Mouse (Mus musculus) left cerebral cortex, adult 2 months (tissue): ENCODE data around the gene Vmn1r236. TPM values are rescaled to one million over a fixed set of nuclear protein-coding genes. Genes with fewer than 3 reads are reported as not detected.

ENCODE experiments used
- DNase-seq, 2 experiments: peaks; one replicate each; pipeline ENCODE4 v3.0.0; 2021 to 2022; ENCODE audit warnings: low spot score in 2 of 2, mixed read lengths in 1 of 2; ENCODE audit errors: extremely low spot score in 1 of 2
- H3K27ac ChIP-seq: fragments of 200-600 bp; 2 replicates; pipeline ENCODE4 v1.8.1; 2022
- H3K4me3 ChIP-seq: fragments of 200-600 bp; 2 replicates; pipeline ENCODE4 v1.8.1; 2022
- CTCF ChIP-seq: fragments of 200-600 bp; IDR thresholded peaks from 2 replicates; pipeline ENCODE4 v1.8.1; 2022; ENCODE audit warnings: antibody characterized with exemption, mild to moderate bottlenecking, moderate library complexity
- intact Hi-C: fragments of 180-260 bp; cut with DNase I; formaldehyde crosslinking; loops from one replicate; pipeline ENCODE4 v1.15.1; 2025
- long read RNA-seq, 2 experiments: library from polyadenylated mRNA; stranded (forward); transcript quantifications; one replicate each; pipeline ENCODE4 v2.0.0; 2021; ENCODE audit warnings: borderline mapping rate in 2 of 2
- microRNA-seq, 2 experiments: library from miRNA; unstranded; fragments of <30 nt; microRNA quantifications; one replicate each; pipeline ENCODE4 v1.2.0; 2021
- total RNA-seq, 2 experiments: library from RNA; stranded (reverse); gene quantifications; 2 replicates each; pipeline ENCODE4 v1.2.3; 2021

Vmn1r236 gene
- total RNA-seq = not detected
- long read RNA-seq, experiment 1 = 0 reads
- long read RNA-seq, experiment 2 = 0 reads

GRCm38 (mm10) chr17:21282642-21283041 is at the start of gene Vmn1r236:
Gene Vmn1r236, plus strand, starts transcription at chr17:21282942.
- intact Hi-C loops = no loop called here
- Histone ChIP-seq H3K27ac (no peak within 1 kb of the TSS), H3K4me3 (no peak within 1 kb of the TSS)
- no peak for TF ChIP-seq CTCF
- DNase-seq = no peak

GRCm38 (mm10) chr17:21256111-21256510 is 26.6 kb upstream of the Vmn1r236 start, which contains the start of gene Vmn1r235:
Gene Vmn1r235, plus strand, starts transcription at chr17:21256411.
- intact Hi-C loops = no loop called here
- no peak for DNase-seq
- H3K27ac ChIP-seq = no peak within 1 kb of the TSS
- no peak within 1 kb of the TSS for H3K4me3 ChIP-seq
- TF ChIP-seq CTCF = no peak

DNA sequence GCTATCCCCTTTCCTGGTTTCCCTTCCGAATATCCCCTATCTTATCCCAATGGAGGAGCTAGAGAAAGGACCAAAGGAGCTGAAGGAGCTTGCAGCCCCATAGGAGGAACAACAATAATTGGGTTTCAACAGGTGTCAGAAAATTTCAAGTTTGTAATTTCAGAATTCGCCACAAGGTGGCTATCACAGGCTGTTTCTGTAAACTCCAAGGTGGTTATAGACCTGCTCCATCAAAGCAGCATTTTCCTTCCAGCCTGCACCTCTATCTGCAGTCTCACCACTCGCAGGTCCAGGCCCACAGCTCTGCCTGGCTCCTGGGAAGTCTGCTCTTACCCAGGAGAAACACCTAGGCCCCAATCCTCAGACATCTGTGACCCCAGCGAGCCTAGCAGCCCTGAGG is 10.6 kb upstream of the Vmn1r236 start:
- DNase-seq = peak; percentile 37
- intact Hi-C loops = loop anchor here (1.0 kb wide), 2 partner anchors 150 to 244 kb away; no protein-coding TSS in a partner anchor
- Histone ChIP-seq H3K27ac (no peak overlapping the region), H3K4me3 (no peak overlapping the region)
- peak; percentile 76 for TF ChIP-seq CTCF

DNA sequence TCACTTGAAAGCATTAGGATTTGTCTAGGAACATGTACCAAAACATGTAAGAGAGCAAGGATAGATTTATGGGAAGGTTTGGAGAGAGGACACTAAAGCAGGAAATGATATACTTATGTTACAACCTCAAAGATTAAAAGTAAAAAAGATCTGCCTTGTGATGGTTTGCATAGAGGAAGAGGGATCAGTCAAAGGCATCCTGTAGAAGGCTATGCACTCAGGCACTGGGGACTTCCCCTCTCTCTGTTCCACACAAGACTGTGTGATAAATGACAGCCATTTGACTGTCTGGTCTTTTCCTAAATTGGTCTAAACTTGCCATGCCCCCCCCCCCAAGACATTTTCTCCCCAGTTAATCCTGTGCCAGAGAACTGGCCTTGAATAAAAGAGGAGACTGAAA is 1.7 kb downstream of the Vmn1r236 start:
- no peak overlapping the region for H3K27ac ChIP-seq
- H3K4me3 ChIP-seq = no peak overlapping the region
- TF ChIP-seq CTCF = no peak
- intact Hi-C loops = no loop called here
- no peak for DNase-seq

GRCm38 (mm10) chr17:21289695-21290094 is 7.0 kb downstream of the Vmn1r236 start:
- intact Hi-C loops = no loop called here
- Histone ChIP-seq H3K27ac (no peak overlapping the region), H3K4me3 (no peak overlapping the region)
- DNase-seq = no peak
- TF ChIP-seq CTCF = no peak

DNA sequence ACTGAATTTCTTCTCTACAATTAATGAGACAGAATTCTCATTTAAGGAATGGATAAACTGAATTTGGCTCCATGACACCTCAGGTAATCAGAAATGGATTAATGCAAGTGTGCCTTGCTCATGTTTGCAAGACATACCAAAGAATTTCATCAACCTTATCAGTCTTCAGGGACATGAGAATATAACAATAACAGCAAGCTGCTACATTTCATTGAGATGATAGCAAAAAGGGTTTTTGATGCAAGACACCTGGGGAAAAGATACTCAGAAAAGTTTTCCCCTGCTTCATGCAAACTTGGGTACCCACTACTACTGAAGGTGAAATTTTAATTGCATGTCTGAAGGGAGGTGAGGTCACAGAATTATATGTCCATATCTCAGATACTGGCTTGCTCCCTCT is 28.8 kb downstream of the Vmn1r236 start, which contains the start of gene Vmn1r237:
Gene Vmn1r237 (plus strand): TSS at position 301 of the 400 bp plus-strand sequence.
- H3K4me3 ChIP-seq = no peak within 1 kb of the TSS
- intact Hi-C loops = no loop called here
- DNase-seq = no peak
- no peak for TF ChIP-seq CTCF
- H3K27ac ChIP-seq = no peak within 1 kb of the TSS

Small RNA genes lying within 50 kb of the gene (microRNA-seq; reads per million reads assigned to microRNA genes)
- gene Gm26384 = 0 reads per million in 2 experiments

Other genes with a start within 250 kb of the Vmn1r236 start
- not detected for gene Vmn1r234, start 56.9 kb upstream of the Vmn1r236 start, total RNA-seq
- gene Vmn1r235, start 26.5 kb upstream of the Vmn1r236 start, total RNA-seq = not detected
- not detected for gene Vmn1r237, start 28.9 kb downstream of the Vmn1r236 start, total RNA-seq
- gene Zfp677, start 100.8 kb downstream of the Vmn1r236 start, total RNA-seq = 1 to 10 TPM; 1.2 TPM
- 1 to 10 TPM; 1.0 to 1.3 TPM for gene Zfp54, start 140.3 kb downstream of the Vmn1r236 start, total RNA-seq
- 1 to 10 TPM; 4.0 to 4.6 TPM for gene Zfp51, start 167.4 kb downstream of the Vmn1r236 start, total RNA-seq
- 1 to 10 TPM; 4.0 to 5.1 TPM for gene Zfp53, start 206.1 kb downstream of the Vmn1r236 start, total RNA-seq